Mouse (Mus musculus) embryonic fibroblast, embryonic 13.5 days (primary cell): ENCODE measurements around the gene Zfyve19. TPM values are rescaled to one million over a fixed set of nuclear protein-coding genes. Genes with fewer than 3 reads are reported as not detected.

ENCODE experiments used
- H3K27ac ChIP-seq: 2 replicates; pipeline ENCODE4 v1.5.1; 2012; ENCODE audit warnings: low read length, control low read depth, inconsistent platforms; ENCODE audit not compliant: insufficient read depth
- H3K4me1 ChIP-seq: 2 replicates; pipeline ENCODE4 v1.6.1; 2011; ENCODE audit warnings: low read length; ENCODE audit not compliant: control insufficient read depth, insufficient read depth
- H3K4me3 ChIP-seq: 2 replicates; pipeline ENCODE4 v1.5.1; 2011; ENCODE audit warnings: mild to moderate bottlenecking, control low read depth, low read length; ENCODE audit not compliant: insufficient read depth
- CTCF ChIP-seq: IDR thresholded peaks from 2 replicates; pipeline ENCODE4 v1.5.1; 2011; ENCODE audit warnings: mild to moderate bottlenecking, control low read depth, low read length, moderate library complexity, borderline replicate concordance; ENCODE audit not compliant: insufficient read depth
- POLR2A ChIP-seq: IDR thresholded peaks from 2 replicates; pipeline ENCODE4 v1.6.1; 2011; ENCODE audit warnings: low read depth, mild to moderate bottlenecking, control low read depth, low read length, moderate library complexity
- polyA plus RNA-seq: library from polyadenylated mRNA; stranded (reverse); fragments of >200 nt; gene quantifications from 2 replicates; pipeline ENCODE4 v1.2.4, GENCODE M21; 2011; ENCODE audit warnings: low read depth; ENCODE audit not compliant: missing spikeins, insufficient read length

Gene Zfyve19
- 15.2 and 22.5 TPM in 2 replicates for polyA plus RNA-seq

DNA sequence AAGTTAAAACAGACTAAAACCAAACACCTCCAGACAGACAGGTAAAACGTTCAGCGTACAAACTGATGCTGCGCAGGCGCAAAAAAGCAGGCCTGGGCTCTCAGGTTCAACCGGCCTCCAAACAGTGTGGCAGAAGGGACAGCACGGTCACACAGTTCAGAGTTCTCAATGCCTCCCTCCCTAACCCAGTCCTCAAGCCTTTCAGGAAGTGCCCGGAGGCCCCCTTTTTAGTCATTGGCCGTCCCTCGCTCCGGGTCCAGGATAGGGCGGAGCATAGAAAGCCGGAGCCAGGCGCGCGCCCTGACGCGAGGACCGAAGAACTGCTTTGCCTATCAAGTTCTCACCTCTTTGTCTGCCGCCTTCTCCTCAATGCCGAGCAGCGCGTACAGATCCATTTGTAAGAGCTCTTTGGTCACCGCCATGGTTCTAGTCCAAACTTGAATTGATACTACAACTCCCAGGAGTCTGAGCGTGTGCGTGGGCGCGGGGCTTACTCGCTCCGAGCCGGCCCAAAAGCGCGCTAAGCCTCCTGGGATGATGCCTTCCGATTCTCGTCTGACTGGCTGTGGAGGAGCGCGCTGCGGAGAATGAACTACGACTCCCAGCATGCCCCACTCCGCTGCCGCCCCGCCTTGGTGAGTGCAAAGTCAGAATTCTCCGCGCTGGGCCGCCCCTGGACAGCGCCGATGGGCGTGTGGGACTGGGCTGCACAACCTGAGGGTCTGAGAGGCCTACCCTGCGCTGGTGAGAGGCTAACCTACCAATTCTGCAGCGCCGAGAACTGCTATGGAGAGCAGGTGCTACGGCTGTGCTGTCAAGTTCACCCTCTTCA lies at the start of gene Zfyve19, which contains the start of gene Dnajc17:
Gene Zfyve19 (plus strand): TSS at position 274 of the 832 bp plus-strand sequence.
Gene Dnajc17 (minus strand): TSS at position 452 of the 832 bp plus-strand sequence.
- H3K4me1 ChIP-seq: peaks cover 3% of the 10 kb centered on the region; the same call in 1 of the 2 replicates
- H3K27ac ChIP-seq: peak within 1 kb of the TSS; percentile 69
- TF ChIP-seq POLR2A (peak; percentile 95), CTCF (no peak)
- H3K4me3 ChIP-seq: peak within 1 kb of the TSS; percentile 77

DNA sequence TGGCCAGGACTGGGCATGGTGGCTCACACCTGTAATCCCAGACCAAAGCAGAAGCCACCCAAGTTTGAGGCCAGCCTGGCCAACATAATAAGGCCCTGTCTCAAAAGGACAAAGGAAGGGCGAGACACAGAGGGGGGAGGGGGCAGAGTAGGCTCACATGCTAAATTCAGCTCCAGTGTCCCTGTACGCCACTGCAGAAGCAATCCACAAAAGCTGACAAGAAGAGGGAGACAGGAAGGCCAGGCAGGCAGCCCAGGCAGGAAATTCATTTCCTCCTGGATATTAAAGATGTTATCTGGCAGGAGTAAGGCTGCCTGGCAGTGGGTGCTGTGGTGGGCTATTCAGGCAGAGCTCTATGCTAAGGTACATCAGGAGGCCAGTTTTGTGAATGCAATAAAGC lies 47.2 kb upstream of the Zfyve19 start:
- H3K27ac ChIP-seq: no peak overlapping the region
- no peaks in the 10 kb centered on the region for H3K4me1 ChIP-seq
- TF ChIP-seq POLR2A: no peak
- TF ChIP-seq CTCF: no peak
- H3K4me3 ChIP-seq: no peak overlapping the region

DNA sequence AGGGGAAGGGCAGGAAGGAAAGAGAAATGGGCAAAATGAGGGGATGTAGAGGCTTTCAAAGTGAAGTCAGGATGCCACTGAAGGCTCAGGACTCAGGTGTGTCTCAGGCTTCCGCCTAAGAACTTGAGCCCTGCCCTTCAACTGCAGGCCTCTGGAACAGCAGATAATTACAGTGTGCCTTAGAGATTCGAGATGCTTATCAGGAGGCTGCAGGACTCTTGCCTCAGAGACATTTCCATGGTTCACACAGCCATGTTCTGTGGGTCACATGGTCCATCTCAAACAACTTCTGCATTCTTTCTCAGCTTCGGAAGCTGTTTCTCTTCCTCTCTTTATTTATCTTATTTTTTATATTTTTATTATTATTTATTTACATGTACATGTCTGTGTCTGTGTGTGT lies 45.3 kb upstream of the Zfyve19 start:
- Histone ChIP-seq H3K27ac (no peak overlapping the region), H3K4me1 (no peaks in the 10 kb centered on the region), H3K4me3 (no peak overlapping the region)
- TF ChIP-seq POLR2A: no peak
- no peak for TF ChIP-seq CTCF

GRCm38 (mm10) chr2:119163999-119164398 lies 44.4 kb upstream of the Zfyve19 start:
- H3K27ac ChIP-seq: no peak overlapping the region
- H3K4me1 ChIP-seq: no peaks in the 10 kb centered on the region
- H3K4me3 ChIP-seq: no peak overlapping the region
- no peak for TF ChIP-seq POLR2A
- TF ChIP-seq CTCF: no peak

GRCm38 (mm10) chr2:119165401-119165800 lies 43.0 kb upstream of the Zfyve19 start:
- Histone ChIP-seq H3K4me3 (no peak overlapping the region), H3K4me1 (no peaks in the 10 kb centered on the region), H3K27ac (no peak overlapping the region)
- no peak for TF ChIP-seq CTCF
- TF ChIP-seq POLR2A: no peak

DNA sequence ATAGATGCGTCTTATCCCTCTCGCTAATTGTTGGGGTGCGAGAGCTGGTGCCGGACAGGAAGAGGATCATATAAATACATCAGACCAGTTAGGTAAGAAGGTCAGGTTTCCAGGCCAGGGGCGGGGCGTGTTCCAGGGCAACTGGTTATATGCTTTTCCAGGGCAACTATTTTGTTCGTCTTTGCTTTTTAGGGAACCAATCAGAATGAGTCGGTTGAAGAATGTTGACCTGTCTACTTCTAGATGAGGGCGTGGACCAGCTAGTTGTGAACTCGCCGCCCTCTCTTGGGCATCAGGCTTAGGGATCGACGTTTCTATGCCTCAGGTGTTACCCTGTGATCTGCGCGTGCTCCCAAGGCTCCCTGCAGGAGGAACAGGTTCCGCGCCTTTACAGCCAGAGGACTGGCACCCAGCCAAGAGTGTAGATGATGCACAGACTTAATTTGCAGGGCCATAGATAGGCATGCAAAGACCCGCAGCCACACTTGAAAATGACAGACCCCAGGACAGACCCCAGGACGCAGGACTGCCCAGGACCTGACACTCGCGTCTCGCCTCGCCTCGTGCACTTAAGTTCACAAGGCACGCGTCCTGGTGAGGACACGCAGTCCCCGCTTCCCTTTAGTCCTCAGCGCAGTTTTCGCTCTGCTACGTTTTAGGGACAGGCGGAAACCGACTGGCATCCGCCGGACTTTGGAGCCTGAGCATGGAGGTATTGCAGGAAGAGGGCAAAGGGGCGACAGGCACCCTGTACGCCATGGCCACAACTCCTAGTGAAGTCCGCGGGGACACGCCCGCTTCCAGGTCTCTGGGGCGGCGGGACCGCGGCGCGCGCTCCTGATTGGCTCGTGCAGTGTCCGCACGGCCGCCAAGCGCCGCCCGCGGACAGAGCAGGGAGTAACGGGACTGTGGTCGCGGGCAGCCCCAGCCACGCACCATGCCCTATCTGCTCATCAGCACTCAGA lies 41.2 kb upstream of the Zfyve19 start, which contains the start of gene Gchfr:
Gene Gchfr (plus strand): TSS at position 873 of the 965 bp plus-strand sequence.
- H3K4me3 ChIP-seq: peak within 1 kb of the TSS; percentile 43
- peaks cover 6% of the 10 kb centered on the region; the same call in 1 of the 2 replicates for H3K4me1 ChIP-seq
- no peak within 1 kb of the TSS for H3K27ac ChIP-seq
- TF ChIP-seq POLR2A (no peak), CTCF (no peak)

DNA sequence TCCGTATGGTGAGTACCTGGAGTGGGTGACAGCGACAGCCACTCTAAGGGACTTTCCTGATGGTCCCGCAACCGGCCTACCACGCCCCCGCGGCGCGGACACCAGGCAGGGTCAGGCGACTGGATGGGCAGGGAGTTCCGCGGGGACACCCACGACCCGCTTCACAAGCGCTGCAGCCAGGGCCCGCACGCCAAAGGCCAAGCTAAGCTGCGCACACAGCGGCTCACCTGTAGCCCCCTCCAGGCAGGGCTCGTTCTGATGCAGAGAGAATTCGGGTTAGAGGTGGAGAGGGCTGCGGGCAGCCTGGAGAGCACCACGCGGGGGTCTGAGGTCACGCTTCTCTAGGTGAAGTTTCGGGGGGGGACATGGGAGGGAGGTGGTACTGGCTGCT lies 40.6 kb upstream of the Zfyve19 start:
- TF ChIP-seq POLR2A (no peak), CTCF (no peak)
- Histone ChIP-seq H3K4me3 (peak overlapping the region; percentile 43), H3K27ac (no peak overlapping the region)

GRCm38 (mm10) chr2:119170282-119170681 lies 38.1 kb upstream of the Zfyve19 start:
- peaks cover 13% of the 10 kb centered on the region for H3K4me1 ChIP-seq
- no peak overlapping the region for H3K4me3 ChIP-seq
- H3K27ac ChIP-seq: no peak overlapping the region
- no peak for TF ChIP-seq POLR2A
- TF ChIP-seq CTCF: no peak

More for the DNA sequence above, 40.6 kb upstream of the Zfyve19 start:
- H3K4me1 ChIP-seq: peaks cover 10% of the 10 kb centered on the region

DNA sequence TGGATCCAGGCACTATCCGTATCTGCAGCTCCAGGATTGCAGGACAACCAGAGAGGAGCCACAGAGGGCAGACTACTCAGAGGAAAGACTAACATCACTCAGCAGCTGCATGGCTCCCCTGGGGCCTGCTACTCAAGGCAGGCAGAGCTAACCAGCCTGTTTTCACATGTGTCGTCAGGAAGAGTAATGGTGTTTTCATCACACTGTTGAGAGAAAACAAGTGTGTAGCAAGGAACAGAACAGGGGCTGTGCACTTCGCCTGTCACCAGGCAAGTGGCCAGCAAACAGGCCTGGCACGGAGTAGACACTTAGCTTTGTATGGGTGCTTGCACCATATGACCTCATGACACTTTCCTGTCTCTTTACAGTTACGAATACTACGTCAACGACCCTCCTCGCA lies 36.8 kb upstream of the Zfyve19 start:
- Histone ChIP-seq H3K4me1 (peaks cover 13% of the 10 kb centered on the region), H3K4me3 (no peak overlapping the region), H3K27ac (no peak overlapping the region)
- TF ChIP-seq CTCF (no peak), POLR2A (no peak)
